Mouse (Mus musculus): ENCODE data around the gene Oosp1. TPM values are rescaled to one million over a fixed set of nuclear protein-coding genes. Genes with fewer than 3 reads are reported as not detected.
A peak's percentile ranks its signal among the peaks of the same experiment; 100 is the strongest.

Gene Oosp1
- polyA plus RNA-seq (2016; fragmentation: Nextera tagmentation; extraction: Ambion mirVana), result not detected in 2 replicates

- H3K4me1 ChIP-seq, result no peaks in the 10 kb centered on the region
- no peak within 1 kb of the TSS for H3K4me3 ChIP-seq
- no peak within 1 kb of the TSS for H3K9ac ChIP-seq
- no peaks in the 10 kb centered on the region for H3K9me3 ChIP-seq (replicated peaks)
- no peaks in the 10 kb centered on the region for H3K27me3 ChIP-seq (replicated peaks)
- no peaks in the 10 kb centered on the region for H3K36me3 ChIP-seq
- WGBS (ENCODE audit: insufficient replicate concordance), result 43% methylated on average over 5 of the region's 5 CpGs
- H3K27ac ChIP-seq, result no peak within 1 kb of the TSS
- ATAC-seq, result no peak
- H3K4me2 ChIP-seq, result no peak within 1 kb of the TSS
Observed at GRCm38 (mm10) chr19:11690839-11691238, at the start of gene Oosp1. Gene Oosp1 (minus strand): TSS chr19:11691150.

GRCm38 (mm10) chr19:11736455-11736854 lies 45.5 kb upstream of the Oosp1 start:
- H3K36me3 ChIP-seq, result no peaks in the 10 kb centered on the region
- 17% methylated on average over 1 of the region's 1 CpGs for WGBS (ENCODE audit: insufficient replicate concordance)
- peak; percentile 76 for ATAC-seq
- H3K9ac ChIP-seq, result no peak overlapping the region
- no peak overlapping the region for H3K4me2 ChIP-seq
- no peak overlapping the region for H3K4me3 ChIP-seq
- H3K27me3 ChIP-seq (replicated peaks), result no peaks in the 10 kb centered on the region
- H3K4me1 ChIP-seq, result peaks cover 10% of the 10 kb centered on the region
- H3K27ac ChIP-seq, result no peak overlapping the region
- no peaks in the 10 kb centered on the region for H3K9me3 ChIP-seq (replicated peaks)

GRCm38 (mm10) chr19:11730278-11730677 lies 39.3 kb upstream of the Oosp1 start:
- Histone ChIP-seq H3K9me3 (replicated peaks) (no peaks in the 10 kb centered on the region), H3K4me2 (no peak overlapping the region), H3K27me3 (replicated peaks) (no peaks in the 10 kb centered on the region), H3K27ac (no peak overlapping the region), H3K4me1 (peaks cover 16% of the 10 kb centered on the region), H3K4me3 (no peak overlapping the region), H3K9ac (no peak overlapping the region), H3K36me3 (no peaks in the 10 kb centered on the region)
- WGBS (ENCODE audit: insufficient replicate concordance), result 53% methylated on average over 1 of the region's 1 CpGs
- no peak for ATAC-seq

GRCm38 (mm10) chr19:11727304-11727703 lies 36.4 kb upstream of the Oosp1 start:
- H3K9ac ChIP-seq, result no peak overlapping the region
- H3K9me3 ChIP-seq (replicated peaks), result no peaks in the 10 kb centered on the region
- H3K4me1 ChIP-seq, result peaks cover 21% of the 10 kb centered on the region
- no peak overlapping the region for H3K4me3 ChIP-seq
- H3K36me3 ChIP-seq, result no peaks in the 10 kb centered on the region
- no peaks in the 10 kb centered on the region for H3K27me3 ChIP-seq (replicated peaks)
- peak; percentile 83 for ATAC-seq
- H3K27ac ChIP-seq, result peak overlapping the region; percentile 72; the same call in 1 of the 2 replicates
- 41% methylated on average over 5 of the region's 5 CpGs for WGBS (ENCODE audit: insufficient replicate concordance)
- 0 out of 2 replicates have a peak overlapping the region, but pooled peaks have one; percentile 8 for H3K4me2 ChIP-seq

GRCm38 (mm10) chr19:11725915-11726314 lies 35.0 kb upstream of the Oosp1 start:
- no peaks in the 10 kb centered on the region for H3K9me3 ChIP-seq (replicated peaks)
- H3K27ac ChIP-seq, result peak overlapping the region; percentile 73; the same call in 1 of the 2 replicates
- no peaks in the 10 kb centered on the region for H3K27me3 ChIP-seq (replicated peaks)
- no peak overlapping the region for H3K9ac ChIP-seq
- 24% methylated on average over 2 of the region's 2 CpGs for WGBS (ENCODE audit: insufficient replicate concordance)
- no peaks in the 10 kb centered on the region for H3K36me3 ChIP-seq
- peaks cover 21% of the 10 kb centered on the region for H3K4me1 ChIP-seq
- H3K4me3 ChIP-seq, result no peak overlapping the region
- H3K4me2 ChIP-seq, result no peak overlapping the region
- peak; percentile 89 for ATAC-seq

- no peak for ATAC-seq
- Histone ChIP-seq H3K27ac (no peak overlapping the region), H3K4me1 (peaks cover 21% of the 10 kb centered on the region), H3K9me3 (replicated peaks) (no peaks in the 10 kb centered on the region), H3K4me3 (no peak overlapping the region), H3K9ac (no peak overlapping the region), H3K4me2 (no peak overlapping the region), H3K36me3 (no peaks in the 10 kb centered on the region), H3K27me3 (replicated peaks) (no peaks in the 10 kb centered on the region)
- WGBS (ENCODE audit: insufficient replicate concordance), result 69% methylated on average over 6 of the region's 6 CpGs
Observed at GRCm38 (mm10) chr19:11724275-11724674, 33.3 kb upstream of the Oosp1 start.

GRCm38 (mm10) chr19:11723870-11724269 lies 32.9 kb upstream of the Oosp1 start:
- Histone ChIP-seq H3K4me2 (no peak overlapping the region), H3K27me3 (replicated peaks) (no peaks in the 10 kb centered on the region), H3K9ac (no peak overlapping the region), H3K4me3 (no peak overlapping the region), H3K27ac (no peak overlapping the region), H3K9me3 (replicated peaks) (no peaks in the 10 kb centered on the region), H3K36me3 (no peaks in the 10 kb centered on the region), H3K4me1 (peaks cover 21% of the 10 kb centered on the region)
- WGBS (ENCODE audit: insufficient replicate concordance), result 79% methylated on average over 2 of the region's 2 CpGs
- ATAC-seq, result no peak

GRCm38 (mm10) chr19:11720071-11720470 lies 29.1 kb upstream of the Oosp1 start:
- Histone ChIP-seq H3K4me1 (peaks cover 4% of the 10 kb centered on the region), H3K9me3 (replicated peaks) (no peaks in the 10 kb centered on the region)
- WGBS (ENCODE audit: insufficient replicate concordance), result 47% methylated on average over 3 of the region's 3 CpGs

GRCm38 (mm10) chr19:11712451-11712850 lies 21.5 kb upstream of the Oosp1 start:
- no peak for ATAC-seq
- H3K36me3 ChIP-seq, result no peaks in the 10 kb centered on the region
- no peak overlapping the region for H3K27ac ChIP-seq
- H3K27me3 ChIP-seq (replicated peaks), result no peaks in the 10 kb centered on the region
- no peak overlapping the region for H3K4me2 ChIP-seq
- H3K9me3 ChIP-seq (replicated peaks), result no peaks in the 10 kb centered on the region
- no peak overlapping the region for H3K9ac ChIP-seq
- H3K4me3 ChIP-seq, result no peak overlapping the region
- WGBS (ENCODE audit: insufficient replicate concordance), result 64% methylated on average over 4 of the region's 4 CpGs
- H3K4me1 ChIP-seq, result no peaks in the 10 kb centered on the region

More at GRCm38 (mm10) chr19:11720071-11720470, 29.1 kb upstream of the Oosp1 start:
- Histone ChIP-seq H3K4me2 (no peak overlapping the region), H3K27me3 (replicated peaks) (no peaks in the 10 kb centered on the region), H3K27ac (no peak overlapping the region), H3K36me3 (no peaks in the 10 kb centered on the region), H3K4me3 (no peak overlapping the region), H3K9ac (no peak overlapping the region)
- ATAC-seq, result no peak

- no peaks in the 10 kb centered on the region for H3K4me1 ChIP-seq
Observed at GRCm38 (mm10) chr19:11698342-11698741, 7.4 kb upstream of the Oosp1 start.

GRCm38 (mm10) chr19:11696755-11697154 lies 5.8 kb upstream of the Oosp1 start, which contains the start of gene Oosp3:
Gene Oosp3 (plus strand): TSS chr19:11697055.
- 60% methylated on average over 2 of the region's 2 CpGs for WGBS (ENCODE audit: insufficient replicate concordance)

More at GRCm38 (mm10) chr19:11698342-11698741, 7.4 kb upstream of the Oosp1 start:
- ATAC-seq, result no peak
- WGBS (ENCODE audit: insufficient replicate concordance), result 71% methylated on average over 6 of the region's 6 CpGs
- Histone ChIP-seq H3K27me3 (replicated peaks) (no peaks in the 10 kb centered on the region), H3K4me2 (no peak overlapping the region), H3K9ac (no peak overlapping the region), H3K36me3 (no peaks in the 10 kb centered on the region), H3K9me3 (replicated peaks) (no peaks in the 10 kb centered on the region), H3K27ac (no peak overlapping the region), H3K4me3 (no peak overlapping the region)

GRCm38 (mm10) chr19:11691454-11691853 lies 504 bp upstream of the Oosp1 start:
- 53% methylated on average over 1 of the region's 1 CpGs for WGBS (ENCODE audit: insufficient replicate concordance)
- Histone ChIP-seq H3K36me3 (no peaks in the 10 kb centered on the region), H3K4me3 (no peak overlapping the region), H3K27ac (no peak overlapping the region), H3K27me3 (replicated peaks) (no peaks in the 10 kb centered on the region), H3K9me3 (replicated peaks) (no peaks in the 10 kb centered on the region), H3K4me2 (no peak overlapping the region), H3K4me1 (no peaks in the 10 kb centered on the region), H3K9ac (no peak overlapping the region)
- no peak for ATAC-seq

More at GRCm38 (mm10) chr19:11696755-11697154, 5.8 kb upstream of the Oosp1 start, which contains the start of gene Oosp3:
- Histone ChIP-seq H3K4me3 (no peak within 1 kb of the TSS), H3K36me3 (no peaks in the 10 kb centered on the region), H3K27me3 (replicated peaks) (no peaks in the 10 kb centered on the region), H3K9me3 (replicated peaks) (no peaks in the 10 kb centered on the region), H3K9ac (no peak within 1 kb of the TSS), H3K4me1 (no peaks in the 10 kb centered on the region), H3K4me2 (no peak within 1 kb of the TSS), H3K27ac (no peak within 1 kb of the TSS)
- ATAC-seq, result no peak

GRCm38 (mm10) chr19:11661562-11661961 lies 29.4 kb downstream of the Oosp1 start:
- Histone ChIP-seq H3K4me3 (no peak overlapping the region), H3K4me2 (0 out of 2 replicates have a peak overlapping the region, but pooled peaks have one; percentile 14), H3K36me3 (no peaks in the 10 kb centered on the region), H3K27ac (no peak overlapping the region), H3K9ac (no peak overlapping the region), H3K27me3 (replicated peaks) (no peaks in the 10 kb centered on the region), H3K4me1 (peaks cover 10% of the 10 kb centered on the region), H3K9me3 (replicated peaks) (no peaks in the 10 kb centered on the region)
- no peak for ATAC-seq
